Mouse (Mus musculus) liver, embryonic 14.5 days (tissue): ENCODE results near the gene Hspb2.

ENCODE experiments used
- CTCF ChIP-seq: IDR thresholded peaks from 2 replicates; pipeline ENCODE4 v1.5.1; 2016; ENCODE audit warnings: antibody characterized with exemption, low read depth, control low read depth
- EP300 ChIP-seq: IDR thresholded peaks from 2 replicates; pipeline ENCODE4 v1.6.1; 2016; ENCODE audit warnings: antibody characterized with exemption, low read depth

GRCm38 (mm10) chr9:50770011-50770410 lies 17.9 kb upstream of the Hspb2 start:
- no peak for TF ChIP-seq CTCF
- no peak for TF ChIP-seq EP300
